Mouse (Mus musculus): Measurements from ENCODE around the gene Depdc1b.

Depdc1b gene
- long read RNA-seq, experiment 1, result 0 reads
- long read RNA-seq, experiment 2, result 0 reads

GRCm38 (mm10) chr13:108315702-108316486 is at the start of gene Depdc1b:
TSS of gene Depdc1b (plus strand) at chr13:108316332.
- intact Hi-C loops (cut with DNase I), result loop anchor here (5.0 kb wide), 1 partner anchor 104 kb away; the partner anchor contains the start of gene Elovl7

DNA sequence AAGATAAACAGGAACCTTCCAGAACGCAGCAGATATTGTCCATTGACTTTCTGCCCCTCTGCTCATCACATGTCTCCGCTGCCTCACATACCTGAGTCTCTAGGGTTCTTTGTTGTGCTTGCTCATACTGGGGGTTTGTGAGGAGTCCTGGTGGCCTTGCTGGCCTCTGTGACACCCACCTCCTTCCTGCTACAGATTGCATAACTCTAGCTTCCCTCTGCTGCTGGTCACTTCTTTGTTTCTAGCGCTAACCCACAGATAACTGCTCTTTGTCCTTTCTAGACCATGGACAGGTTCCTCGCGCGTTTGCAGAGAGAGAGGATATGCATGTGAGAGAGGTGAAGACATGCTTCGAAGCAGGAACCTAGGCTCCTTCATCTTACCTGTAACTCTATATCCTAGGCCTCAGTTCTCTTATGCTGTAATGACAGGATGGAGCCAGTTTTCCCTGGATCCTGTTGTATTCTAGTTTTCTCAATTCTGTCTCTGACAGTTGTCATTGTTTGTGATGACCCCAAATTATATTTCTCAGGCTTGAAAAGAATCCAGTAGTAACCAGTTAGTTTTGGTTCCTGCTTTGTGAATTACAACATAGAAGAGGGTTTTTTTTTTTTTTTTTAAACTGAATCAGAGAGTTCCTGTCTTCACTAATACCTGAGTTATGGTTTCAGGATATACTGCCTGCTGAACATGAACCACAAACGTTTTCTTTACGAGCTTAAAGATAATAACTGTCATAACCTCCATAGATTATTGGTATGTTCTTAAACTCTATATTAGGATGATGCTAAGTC is 48.1 kb upstream of the Depdc1b start:
- intact Hi-C loops (cut with DNase I), result no loop called here

- intact Hi-C loops (cut with DNase I), result no loop called here
Observed at GRCm38 (mm10) chr13:108271458-108272148, 44.5 kb upstream of the Depdc1b start.

DNA sequence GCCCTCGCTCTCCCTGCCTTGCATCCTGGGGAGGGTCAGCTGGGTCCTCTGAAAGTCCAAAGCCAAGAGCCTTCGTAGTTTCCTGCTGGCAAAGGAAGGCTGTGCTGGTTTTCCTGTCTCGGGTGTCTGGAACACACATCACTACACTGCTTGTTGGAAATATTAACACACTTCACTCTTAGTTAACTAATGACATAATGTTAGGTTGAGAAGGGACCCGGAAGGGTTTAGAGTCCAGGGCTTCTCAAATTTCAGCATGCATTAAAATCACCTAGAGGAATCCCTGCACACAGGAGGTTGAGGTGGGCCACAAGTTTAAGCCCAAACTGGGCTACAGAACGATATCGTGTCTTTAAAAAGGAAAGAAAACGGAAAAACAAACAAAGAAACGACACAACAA is 43.8 kb upstream of the Depdc1b start:
- intact Hi-C loops (cut with DNase I), result no loop called here

DNA sequence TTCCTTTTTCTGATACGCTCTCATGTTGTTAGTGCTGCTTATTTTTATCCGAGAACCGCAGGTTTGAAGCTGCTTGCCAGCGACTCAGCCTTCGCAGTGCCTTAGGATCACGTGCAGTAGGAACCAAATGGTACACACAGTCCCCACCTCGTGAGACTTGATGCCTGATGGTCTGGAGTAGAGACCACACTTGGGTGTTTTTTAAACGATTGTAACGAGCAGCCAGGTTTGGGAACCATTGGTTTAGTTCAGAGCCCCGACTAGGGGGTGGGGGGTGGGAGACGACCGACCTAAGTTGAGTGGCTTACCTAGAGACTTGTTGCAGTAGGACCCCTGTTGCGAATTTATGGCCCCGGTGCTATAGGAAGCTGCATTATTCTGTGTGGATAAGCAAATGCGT is 43.1 kb upstream of the Depdc1b start:
- intact Hi-C loops (cut with DNase I), result no loop called here

- intact Hi-C loops (cut with DNase I), result no loop called here
Observed at GRCm38 (mm10) chr13:108273456-108273855, 42.7 kb upstream of the Depdc1b start.

DNA sequence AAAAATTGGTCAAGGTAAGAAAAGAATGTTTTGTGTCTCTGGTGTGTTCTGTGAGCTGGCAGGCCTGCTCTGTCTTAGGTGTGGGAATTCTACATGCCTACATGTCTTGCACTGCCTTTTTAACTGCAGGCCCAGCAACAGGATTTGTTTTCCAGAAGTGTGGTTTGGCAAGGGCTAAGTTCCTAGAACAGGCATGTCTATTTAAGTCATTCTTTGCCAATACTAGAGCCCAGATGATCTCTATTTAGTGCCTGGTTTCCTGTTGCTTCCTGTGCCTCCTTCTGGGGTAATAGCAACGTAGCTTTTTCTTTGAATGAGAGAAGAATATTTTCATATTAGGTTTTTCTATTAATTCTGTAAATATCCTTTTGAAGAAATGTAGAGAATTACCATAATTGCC is 39.6 kb upstream of the Depdc1b start:
- intact Hi-C loops (cut with DNase I), result no loop called here

DNA sequence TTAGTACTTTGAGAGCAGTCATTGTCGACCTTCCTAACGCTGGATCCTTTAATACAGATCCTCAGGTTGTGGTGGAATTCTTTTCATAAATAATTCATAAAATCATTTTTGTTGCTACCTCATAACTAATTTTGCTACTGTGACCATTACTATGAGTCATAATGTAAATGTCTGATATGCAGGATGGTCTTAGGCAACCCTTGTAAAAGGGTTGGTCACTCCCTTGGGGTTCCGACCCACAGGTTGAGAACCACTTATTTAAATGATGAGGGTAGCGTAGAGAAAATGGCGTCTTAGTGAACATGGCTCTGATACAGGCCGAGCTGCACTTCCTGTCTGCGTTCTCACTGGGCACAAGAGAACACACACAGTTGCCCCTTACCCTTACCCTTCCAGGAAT is 38.8 kb upstream of the Depdc1b start:
- intact Hi-C loops (cut with DNase I), result no loop called here

- intact Hi-C loops (cut with DNase I), result no loop called here
Observed at GRCm38 (mm10) chr13:108278592-108278991, 37.5 kb upstream of the Depdc1b start.

- intact Hi-C loops (cut with DNase I), result no loop called here
Observed at GRCm38 (mm10) chr13:108284312-108284711, 31.8 kb upstream of the Depdc1b start.

GRCm38 (mm10) chr13:108287953-108288352 is 28.2 kb upstream of the Depdc1b start:
- intact Hi-C loops (cut with DNase I), result no loop called here

- intact Hi-C loops (cut with DNase I), result no loop called here
Observed at GRCm38 (mm10) chr13:108289436-108289835, 26.7 kb upstream of the Depdc1b start.

DNA sequence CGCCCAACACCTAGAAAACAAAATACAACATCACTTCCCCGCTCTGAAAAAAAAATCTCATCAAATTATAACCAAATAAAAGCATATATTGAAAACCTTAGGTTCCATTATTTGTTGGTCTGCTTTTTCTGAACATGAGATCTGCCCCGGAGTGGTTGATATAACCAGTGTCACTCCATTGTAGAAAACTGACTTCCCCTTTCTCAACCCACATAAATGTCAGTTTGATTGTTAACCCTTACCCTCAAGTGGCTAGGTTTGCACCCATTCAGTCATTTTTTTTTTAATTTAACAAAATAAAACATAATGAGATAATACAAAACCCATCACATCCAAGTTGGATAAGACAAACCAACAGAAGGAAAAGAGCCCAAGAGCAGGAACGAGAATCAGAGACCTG is 25.8 kb upstream of the Depdc1b start:
- intact Hi-C loops (cut with DNase I), result no loop called here

GRCm38 (mm10) chr13:108297350-108298093 is 18.6 kb upstream of the Depdc1b start:
- intact Hi-C loops (cut with DNase I), result no loop called here

DNA sequence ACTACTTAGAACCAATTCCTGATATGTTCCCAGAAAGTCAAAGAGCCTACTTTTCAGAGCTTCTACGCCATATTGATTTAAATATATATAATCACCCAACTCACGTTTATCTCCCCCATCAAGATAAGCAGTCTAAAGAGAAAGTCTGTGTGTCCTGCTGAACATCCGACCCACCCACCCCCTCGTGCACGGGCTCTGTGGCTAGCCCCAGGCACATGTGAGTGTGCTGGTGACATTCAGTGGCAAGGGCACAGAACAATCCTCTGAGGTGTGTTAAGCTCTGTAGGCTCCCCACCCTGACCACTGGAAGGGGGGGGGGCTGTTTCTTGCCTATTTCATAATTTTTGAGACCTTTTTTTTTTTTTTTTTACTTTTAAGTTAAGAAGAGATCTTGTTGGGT is 17.9 kb upstream of the Depdc1b start:
- intact Hi-C loops (cut with DNase I), result no loop called here

- intact Hi-C loops (cut with DNase I), result no loop called here
Observed at GRCm38 (mm10) chr13:108300346-108300950, 15.7 kb upstream of the Depdc1b start.

DNA sequence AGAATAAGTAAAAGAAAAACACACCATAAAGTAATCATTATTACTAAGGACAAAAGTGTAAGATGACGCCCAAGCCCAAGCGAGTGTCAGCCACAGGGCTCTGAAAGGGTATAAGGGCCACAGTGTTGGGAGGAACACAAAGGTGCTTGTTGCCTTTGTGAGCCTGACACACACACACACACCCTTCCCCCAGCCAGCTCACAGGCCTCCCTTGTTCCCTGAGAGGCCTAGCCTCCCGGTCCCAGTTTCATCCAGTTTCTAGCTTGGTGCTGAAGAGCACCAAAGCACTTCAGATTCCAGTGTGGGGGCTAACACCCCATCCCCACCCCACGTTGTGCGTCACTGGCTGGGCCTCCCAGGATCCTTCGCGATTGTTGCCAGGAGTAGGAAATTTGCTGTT is 14.7 kb upstream of the Depdc1b start:
- intact Hi-C loops (cut with DNase I), result no loop called here

GRCm38 (mm10) chr13:108302957-108303675 is 13.0 kb upstream of the Depdc1b start:
- intact Hi-C loops (cut with DNase I), result no loop called here

DNA sequence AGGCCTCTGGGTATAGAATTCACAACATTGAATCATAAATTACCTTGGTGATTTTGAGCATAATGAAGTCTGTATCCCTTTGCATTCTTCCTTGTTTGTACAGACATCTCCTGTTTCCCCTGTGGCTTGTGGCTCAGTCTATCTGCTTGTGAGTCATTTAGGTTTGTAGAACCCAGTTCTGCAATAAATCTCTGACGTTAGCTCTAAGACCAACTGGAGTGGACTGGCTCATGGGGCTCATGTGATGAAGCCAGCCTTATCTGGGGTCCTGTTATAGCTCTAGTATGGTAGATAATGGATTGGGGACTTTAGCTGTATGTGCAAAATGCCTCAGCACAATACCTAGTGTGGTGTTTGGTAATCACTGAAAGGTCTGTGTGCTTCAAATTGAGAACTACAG is 12.3 kb upstream of the Depdc1b start:
- intact Hi-C loops (cut with DNase I), result no loop called here

DNA sequence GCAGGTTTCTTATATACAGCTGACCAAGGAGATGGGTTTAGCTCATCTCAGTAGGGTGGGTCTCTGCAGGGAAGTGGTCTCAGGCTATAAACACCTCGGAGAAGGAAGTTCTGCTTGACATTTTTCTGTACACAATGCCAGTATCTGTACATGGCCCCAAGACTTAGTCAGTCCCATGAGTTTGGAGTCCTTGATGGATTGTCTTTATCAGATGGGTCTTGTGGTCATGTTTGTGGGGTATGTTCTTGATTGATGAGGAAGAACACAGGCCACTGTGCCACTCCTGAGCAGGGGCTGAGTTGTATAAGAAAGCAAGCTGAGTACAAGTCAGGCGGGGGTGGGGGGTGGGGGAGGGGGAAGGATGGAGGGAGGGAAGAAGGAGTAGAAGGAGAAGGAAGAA is 11.5 kb upstream of the Depdc1b start:
- intact Hi-C loops (cut with DNase I), result no loop called here

All from adrenal gland (tissue).